Mouse (Mus musculus): Measurements from ENCODE around the gene BC052040. TPM values are rescaled to one million over a fixed set of nuclear protein-coding genes. Genes with fewer than 3 reads are reported as not detected.

Gene BC052040
- polyA plus RNA-seq, 2 experiments, result 5.0 to 7.9 TPM

DNA sequence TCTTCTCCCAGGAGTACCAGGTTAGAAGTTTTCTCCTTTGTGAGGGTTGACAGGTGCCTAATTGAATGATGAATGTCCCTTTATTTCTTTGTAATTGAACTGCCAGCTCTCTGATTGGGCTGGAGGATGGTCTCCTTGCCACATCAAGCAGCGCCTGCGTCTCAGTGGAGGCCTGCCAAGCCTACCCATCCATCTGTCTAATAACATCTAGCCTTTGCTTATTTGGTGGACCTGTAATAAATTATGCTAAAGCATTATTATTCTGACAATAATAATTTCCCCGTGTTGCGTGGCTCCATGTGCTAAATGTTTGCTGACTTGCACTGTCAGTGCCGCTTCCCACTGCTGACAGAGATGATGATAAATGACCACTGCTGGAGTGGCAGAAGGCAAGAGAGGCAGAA is 49.5 kb downstream of the BC052040 start:
- no peaks in the 10 kb centered on the region for H3K4me1 ChIP-seq (replicated peaks; ENCODE audit: control insufficient read depth in 2 of 2, insufficient read depth in 2 of 2, low read length in 1 of 2)
- no peak overlapping the region for H3K27ac ChIP-seq
- no peak for DNase-seq (ENCODE audit: low read depth in 3 of 3, low spot score in 3 of 3)
- no peak overlapping the region for H3K4me2 ChIP-seq (ENCODE audit: low read depth)
- H3K36me3 ChIP-seq (replicated peaks; ENCODE audit: control insufficient read depth, insufficient read depth, low read depth), result no peaks in the 10 kb centered on the region
- H3K4me3 ChIP-seq (ENCODE audit: insufficient read depth in 1 of 2, low read depth in 2 of 2, low read length in 2 of 2), result no peak overlapping the region
- no peak for TF ChIP-seq CTCF (IDR thresholded peaks at IDR 0.05; ENCODE audit: low read depth)
- TF ChIP-seq EP300 (IDR thresholded peaks at IDR 0.05; ENCODE audit: low read depth), result no peak
- no peak overlapping the region for H3K9ac ChIP-seq (replicated peaks)
- WGBS (ENCODE audit: insufficient replicate concordance), result 84% methylated on average over 5 of the region's 5 CpGs
- H3K27me3 ChIP-seq (ENCODE audit: control insufficient read depth, insufficient read depth, low read length), result no peaks in the 10 kb centered on the region
- no peaks in the 10 kb centered on the region for H3K9me3 ChIP-seq (ENCODE audit: control insufficient read depth, low read length)
- ATAC-seq (ENCODE audit: insufficient read depth), result no peak

- no peak for ATAC-seq (ENCODE audit: insufficient read depth)
- Histone ChIP-seq H3K27ac (no peak overlapping the region), H3K4me1 (replicated peaks; ENCODE audit: control insufficient read depth in 2 of 2, insufficient read depth in 2 of 2, low read length in 1 of 2) (no peaks in the 10 kb centered on the region), H3K4me3 (ENCODE audit: insufficient read depth in 1 of 2, low read depth in 2 of 2, low read length in 2 of 2) (no peak overlapping the region), H3K27me3 (ENCODE audit: control insufficient read depth, insufficient read depth, low read length) (no peaks in the 10 kb centered on the region), H3K9me3 (ENCODE audit: control insufficient read depth, low read length) (no peaks in the 10 kb centered on the region), H3K4me2 (ENCODE audit: low read depth) (no peak overlapping the region), H3K36me3 (replicated peaks; ENCODE audit: control insufficient read depth, insufficient read depth, low read depth) (no peaks in the 10 kb centered on the region), H3K9ac (replicated peaks) (no peak overlapping the region)
- 82% methylated on average over 4 of the region's 4 CpGs for WGBS (ENCODE audit: insufficient replicate concordance)
- no peak for DNase-seq (ENCODE audit: low read depth in 3 of 3, low spot score in 3 of 3)
- TF ChIP-seq CTCF (IDR thresholded peaks at IDR 0.05; ENCODE audit: low read depth) (no peak), EP300 (IDR thresholded peaks at IDR 0.05; ENCODE audit: low read depth) (no peak)
Observed at GRCm38 (mm10) chr2:115631826-115632225, 50.3 kb downstream of the BC052040 start.

GRCm38 (mm10) chr2:115650203-115650602 is 68.7 kb downstream of the BC052040 start:
- no peaks in the 10 kb centered on the region for H3K4me1 ChIP-seq (replicated peaks; ENCODE audit: control insufficient read depth in 2 of 2, insufficient read depth in 2 of 2, low read length in 1 of 2)
- DNase-seq (ENCODE audit: low read depth in 3 of 3, low spot score in 3 of 3) (no peak), ATAC-seq (ENCODE audit: insufficient read depth) (no peak)
- H3K4me2 ChIP-seq (ENCODE audit: low read depth), result no peak overlapping the region
- H3K9ac ChIP-seq (replicated peaks), result no peak overlapping the region
- TF ChIP-seq CTCF (IDR thresholded peaks at IDR 0.05; ENCODE audit: low read depth), result no peak
- no peak for TF ChIP-seq EP300 (IDR thresholded peaks at IDR 0.05; ENCODE audit: low read depth)
- H3K27me3 ChIP-seq (ENCODE audit: control insufficient read depth, insufficient read depth, low read length), result no peaks in the 10 kb centered on the region
- no peak overlapping the region for H3K27ac ChIP-seq
- H3K9me3 ChIP-seq (ENCODE audit: control insufficient read depth, low read length), result no peaks in the 10 kb centered on the region
- H3K4me3 ChIP-seq (ENCODE audit: insufficient read depth in 1 of 2, low read depth in 2 of 2, low read length in 2 of 2), result no peak overlapping the region
- H3K36me3 ChIP-seq (replicated peaks; ENCODE audit: control insufficient read depth, insufficient read depth, low read depth), result no peaks in the 10 kb centered on the region
- 71% methylated on average over 2 of the region's 2 CpGs for WGBS (ENCODE audit: insufficient replicate concordance)

GRCm38 (mm10) chr2:115659712-115660111 is 78.2 kb downstream of the BC052040 start:
- H3K36me3 ChIP-seq (replicated peaks; ENCODE audit: control insufficient read depth, insufficient read depth, low read depth), result no peaks in the 10 kb centered on the region
- H3K4me3 ChIP-seq (ENCODE audit: insufficient read depth in 1 of 2, low read depth in 2 of 2, low read length in 2 of 2), result no peak overlapping the region
- no peak overlapping the region for H3K9ac ChIP-seq (replicated peaks)
- H3K27me3 ChIP-seq (ENCODE audit: control insufficient read depth, insufficient read depth, low read length), result no peaks in the 10 kb centered on the region
- DNase-seq (ENCODE audit: low read depth in 3 of 3, low spot score in 3 of 3) (no peak), ATAC-seq (ENCODE audit: insufficient read depth) (no peak)
- 83% methylated on average over 8 of the region's 8 CpGs for WGBS (ENCODE audit: insufficient replicate concordance)
- no peak overlapping the region for H3K4me2 ChIP-seq (ENCODE audit: low read depth)
- no peak for TF ChIP-seq CTCF (IDR thresholded peaks at IDR 0.05; ENCODE audit: low read depth)
- no peak for TF ChIP-seq EP300 (IDR thresholded peaks at IDR 0.05; ENCODE audit: low read depth)
- no peaks in the 10 kb centered on the region for H3K4me1 ChIP-seq (replicated peaks; ENCODE audit: control insufficient read depth in 2 of 2, insufficient read depth in 2 of 2, low read length in 1 of 2)
- no peak overlapping the region for H3K27ac ChIP-seq
- H3K9me3 ChIP-seq (ENCODE audit: control insufficient read depth, low read length), result no peaks in the 10 kb centered on the region

DNA sequence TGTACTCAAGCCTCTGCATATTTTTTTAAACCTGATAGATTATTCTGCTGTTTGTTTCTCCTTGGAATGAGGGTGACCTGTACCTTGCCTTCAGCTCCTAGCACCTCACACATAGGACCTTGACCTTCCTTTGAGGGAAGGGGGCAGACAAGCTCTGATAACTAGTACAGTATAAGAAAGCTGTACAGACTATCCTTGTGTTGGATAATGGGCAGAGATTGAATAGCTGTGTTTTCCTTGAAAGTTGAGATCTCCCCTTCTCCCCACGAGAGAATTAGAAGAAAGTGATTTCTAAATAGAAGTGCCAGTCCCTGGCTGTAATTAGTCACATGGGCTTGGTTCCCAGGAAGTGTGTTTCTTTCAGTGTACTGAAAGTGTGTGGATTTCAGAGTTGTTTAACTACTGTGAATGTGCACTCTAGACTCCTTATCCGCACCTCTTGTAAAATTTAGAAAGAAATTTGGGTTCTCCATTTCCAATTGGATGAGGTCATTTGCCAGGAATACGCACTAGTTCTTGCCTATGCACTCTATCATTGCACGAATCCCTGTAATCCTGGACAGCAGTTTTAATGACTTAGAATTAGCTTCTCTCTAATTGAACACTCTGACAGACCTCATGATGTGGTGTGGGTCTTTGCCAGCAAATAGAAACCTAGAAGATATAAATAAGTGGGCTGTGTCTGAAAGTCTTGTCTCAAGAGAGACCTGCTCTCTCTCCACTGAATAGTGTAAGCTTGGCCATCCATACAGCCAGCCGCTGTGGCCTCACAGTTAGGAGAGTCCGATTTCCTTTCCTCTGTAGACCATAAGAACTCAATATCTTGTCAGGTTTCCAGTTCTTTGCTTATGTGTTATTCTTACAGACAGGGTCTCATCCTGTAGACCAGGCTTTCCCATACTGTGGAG is 79.0 kb downstream of the BC052040 start:
- no peak for ATAC-seq (ENCODE audit: insufficient read depth)
- no peak for TF ChIP-seq EP300 (IDR thresholded peaks at IDR 0.05; ENCODE audit: low read depth)
- no peak for TF ChIP-seq CTCF (IDR thresholded peaks at IDR 0.05; ENCODE audit: low read depth)
- H3K4me3 ChIP-seq (ENCODE audit: insufficient read depth in 1 of 2, low read depth in 2 of 2, low read length in 2 of 2), result no peak overlapping the region
- WGBS (ENCODE audit: insufficient replicate concordance), result 79% methylated on average over 6 of the region's 6 CpGs
- H3K9ac ChIP-seq (replicated peaks), result no peak overlapping the region
- no peak for DNase-seq (ENCODE audit: low read depth in 3 of 3, low spot score in 3 of 3)
- H3K36me3 ChIP-seq (replicated peaks; ENCODE audit: control insufficient read depth, insufficient read depth, low read depth), result no peaks in the 10 kb centered on the region
- no peaks in the 10 kb centered on the region for H3K9me3 ChIP-seq (ENCODE audit: control insufficient read depth, low read length)
- no peaks in the 10 kb centered on the region for H3K27me3 ChIP-seq (ENCODE audit: control insufficient read depth, insufficient read depth, low read length)
- H3K4me1 ChIP-seq (replicated peaks; ENCODE audit: control insufficient read depth in 2 of 2, insufficient read depth in 2 of 2, low read length in 1 of 2), result no peaks in the 10 kb centered on the region
- no peak overlapping the region for H3K27ac ChIP-seq
- no peak overlapping the region for H3K4me2 ChIP-seq (ENCODE audit: low read depth)
